Mouse (Mus musculus): ENCODE measurements around the gene Pitpnb.

Pitpnb gene

DNA sequence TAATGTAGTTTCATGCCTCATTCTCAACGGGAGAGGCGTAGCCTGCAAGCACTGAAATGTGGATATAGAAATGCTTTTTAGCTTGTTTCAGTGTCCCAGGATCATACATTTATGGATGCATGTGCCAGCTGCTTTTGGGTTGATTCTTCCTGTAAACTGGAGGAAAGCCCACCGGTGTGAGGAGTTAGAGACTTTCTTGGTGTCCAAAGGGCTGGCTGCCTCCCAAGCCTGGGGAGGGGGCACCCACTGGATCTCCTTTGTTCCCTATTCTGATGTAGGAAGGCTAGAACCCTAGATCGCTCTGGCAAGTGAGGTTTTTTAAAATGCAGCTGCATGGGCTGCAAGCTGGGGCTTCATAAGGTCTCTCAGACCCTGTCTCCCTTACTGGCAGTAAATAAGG, 93.1 kb downstream of the Pitpnb start:
- no peak for DNase-seq

GRCm38 (mm10) chr5:111425813-111426212, 95.2 kb downstream of the Pitpnb start:
- DNase-seq, result no peak

DNA sequence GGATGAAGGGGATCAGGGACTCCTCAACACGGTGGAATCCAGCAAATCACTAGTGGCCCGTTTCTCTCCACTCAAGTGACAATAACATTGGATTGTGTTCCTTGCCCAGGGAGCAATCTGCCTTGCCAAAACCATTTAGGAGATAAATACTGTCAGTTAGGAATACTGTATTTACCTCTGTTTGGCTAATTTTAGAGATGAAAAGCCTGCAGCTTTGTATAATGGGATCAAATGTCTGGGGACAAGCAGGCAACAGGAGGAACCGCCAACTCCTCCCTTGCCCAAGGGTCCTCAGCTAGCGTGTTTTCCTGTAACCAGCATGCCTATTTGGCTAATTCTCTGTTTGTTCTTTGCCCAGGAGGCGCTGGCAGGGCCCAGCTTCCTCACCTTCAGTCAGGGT, 95.7 kb downstream of the Pitpnb start:
- no peak for DNase-seq

DNA sequence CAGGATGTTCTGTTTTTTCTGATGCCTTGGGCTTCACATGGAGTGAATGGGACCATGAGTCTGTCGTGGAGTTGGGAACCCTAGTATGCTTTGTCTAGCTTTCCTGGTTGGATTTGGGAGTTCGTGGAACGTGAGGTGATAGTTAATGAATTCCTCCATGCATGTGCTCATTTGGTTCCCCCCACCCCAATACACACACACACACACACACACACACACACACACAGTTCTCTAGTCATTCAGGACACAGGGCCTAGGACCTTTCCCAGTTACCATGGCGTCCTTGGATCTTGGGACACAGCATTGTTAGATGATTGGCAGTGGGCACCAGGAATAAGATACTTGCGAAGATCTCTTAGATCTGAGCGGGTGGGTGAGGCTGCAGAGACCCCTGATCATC, 98.3 kb downstream of the Pitpnb start:
- no peak for DNase-seq

DNA sequence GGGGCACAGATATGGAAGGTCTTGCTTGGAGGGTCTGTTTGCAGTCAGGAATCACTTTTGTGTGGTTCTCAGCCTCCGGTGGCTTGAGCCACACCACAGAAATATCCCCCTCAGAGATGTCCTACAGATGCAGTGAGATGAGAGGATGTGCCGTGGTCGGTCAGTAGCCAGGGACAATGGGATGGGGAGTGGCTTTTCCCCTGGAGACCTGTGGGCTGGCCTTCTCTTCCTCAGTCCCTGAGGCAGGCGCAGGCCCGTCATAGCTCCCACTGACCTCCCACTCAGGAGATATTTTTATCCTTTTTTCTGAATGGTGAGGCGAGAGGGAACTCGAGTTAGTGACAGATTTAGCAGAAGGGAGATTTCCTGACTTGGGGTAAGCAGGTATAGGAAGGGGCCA, 99.2 kb downstream of the Pitpnb start:
- DNase-seq, result no peak

GRCm38 (mm10) chr5:111431007-111431730, 100.6 kb downstream of the Pitpnb start:
- DNase-seq, result no peak

DNA sequence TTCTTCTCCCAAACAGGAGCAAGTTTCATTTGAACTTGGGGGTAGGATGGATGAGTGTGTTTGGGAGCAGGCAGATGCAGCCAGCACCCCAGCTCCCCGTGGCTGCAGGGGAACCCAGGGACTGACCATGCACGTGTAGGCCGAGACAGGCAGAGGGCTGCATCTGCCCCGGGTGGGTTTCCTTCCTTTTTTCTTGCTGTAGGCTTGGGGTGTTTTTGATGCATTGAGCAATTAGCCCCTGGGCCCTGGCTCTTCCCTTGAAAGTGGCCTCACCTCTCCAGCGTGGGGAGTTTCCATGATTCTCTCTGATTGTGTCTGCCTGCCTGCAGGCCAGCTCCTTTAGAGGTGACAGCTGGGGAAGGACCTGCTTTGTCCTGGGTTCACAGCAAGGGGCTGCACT, 102.3 kb downstream of the Pitpnb start:
- DNase-seq, result no peak

- DNase-seq, result no peak
Observed at GRCm38 (mm10) chr5:111434342-111434842, 103.8 kb downstream of the Pitpnb start.

GRCm38 (mm10) chr5:111436260-111436659, 105.7 kb downstream of the Pitpnb start:
- DNase-seq, result no peak

GRCm38 (mm10) chr5:111437205-111437604, 106.6 kb downstream of the Pitpnb start:
- no peak for DNase-seq

All from cerebellum, adult 11-12 months (tissue).